8 mouse cellular contexts compared by ENCODE assay signal in the genomic region with DNA sequence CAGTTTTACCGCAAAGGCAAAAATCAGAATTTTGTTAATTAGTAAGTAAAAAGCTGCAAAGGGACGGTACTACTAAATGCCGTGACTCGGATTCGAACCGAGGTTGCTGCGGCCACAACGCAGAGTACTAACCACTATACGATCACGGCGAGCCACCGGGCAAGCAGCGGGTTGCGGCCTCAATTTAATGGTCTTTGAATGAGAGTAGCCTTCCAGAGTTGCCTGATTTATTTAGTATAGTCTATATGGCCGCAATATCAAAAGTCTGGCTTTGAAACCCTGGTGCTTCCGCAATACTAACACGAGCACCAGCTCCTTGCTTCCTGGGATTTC. TPM values are rescaled to one million over a fixed set of nuclear protein-coding genes. Genes with fewer than 3 reads are reported as not detected.
DNase-seq lines count a peak whose midpoint lies in the region; ATAC-seq lines count a peak whose summit lies in the region.

No protein-coding gene starts in this region.

- peak overlapping the region; percentile 64 for H3K4me3 ChIP-seq in embryonic facial prominence, embryonic 12.5 days
- H3K4me3 ChIP-seq in limb, embryonic 13.5 days = peak overlapping the region; percentile 71
- H3K4me3 ChIP-seq in midbrain, embryonic 15.5 days = peak overlapping the region; percentile 69

- no peaks in the 10 kb centered on the region for H3K36me3 ChIP-seq in embryonic facial prominence, embryonic 12.5 days
- H3K36me3 ChIP-seq in limb, embryonic 13.5 days = no peaks in the 10 kb centered on the region
- no peaks in the 10 kb centered on the region for H3K36me3 ChIP-seq in midbrain, embryonic 15.5 days (replicated peaks)

- H3K27ac ChIP-seq in embryonic facial prominence, embryonic 12.5 days = peak overlapping the region; percentile 89
- peak overlapping the region; percentile 92 for H3K27ac ChIP-seq in limb, embryonic 13.5 days
- H3K27ac ChIP-seq in midbrain, embryonic 15.5 days = peak overlapping the region; percentile 82

- H3K4me1 ChIP-seq in embryonic facial prominence, embryonic 12.5 days = no peaks in the 10 kb centered on the region
- peaks cover 8% of the 10 kb centered on the region; the same call in 1 of the 2 replicates for H3K4me1 ChIP-seq in limb, embryonic 13.5 days
- H3K4me1 ChIP-seq in midbrain, embryonic 15.5 days = peaks cover 19% of the 10 kb centered on the region

- peak; percentile 97 for DNase-seq in 3T3-L1 (ENCODE audit: low read depth, low spot score)
- peak; percentile 92 to 93 for DNase-seq in adrenal gland, postnatal 36 days
- peak; percentile 95 to 99 for DNase-seq in heart, adult 18-20 months
- DNase-seq in kidney, adult 8-10 months = peak; percentile 93 to 95
- DNase-seq in spleen, adult 18-20 months = peak; percentile 84 to 89

- peak overlapping the region; percentile 63 for H3K4me2 ChIP-seq in embryonic facial prominence, embryonic 12.5 days (replicated peaks)
- H3K4me2 ChIP-seq in limb, embryonic 13.5 days (replicated peaks) = peak overlapping the region; percentile 65
- peak overlapping the region; percentile 98 for H3K4me2 ChIP-seq in midbrain, embryonic 15.5 days

- H3K9me3 ChIP-seq in embryonic facial prominence, embryonic 12.5 days = no peaks in the 10 kb centered on the region
- no peaks in the 10 kb centered on the region for H3K9me3 ChIP-seq in limb, embryonic 13.5 days
- H3K9me3 ChIP-seq in midbrain, embryonic 15.5 days = no peaks in the 10 kb centered on the region

- under 1% methylated on average over 17 of the region's 17 CpGs for WGBS in embryonic facial prominence, embryonic 12.5 days
- WGBS in limb, embryonic 13.5 days = under 1% methylated on average over 17 of the region's 17 CpGs
- WGBS in midbrain, embryonic 15.5 days = under 1% methylated on average over 17 of the region's 17 CpGs

- H3K27me3 ChIP-seq in embryonic facial prominence, embryonic 12.5 days = no peaks in the 10 kb centered on the region
- no peaks in the 10 kb centered on the region for H3K27me3 ChIP-seq in limb, embryonic 13.5 days
- no peaks in the 10 kb centered on the region for H3K27me3 ChIP-seq in midbrain, embryonic 15.5 days (replicated peaks)

- peak overlapping the region; percentile 61 for H3K9ac ChIP-seq in embryonic facial prominence, embryonic 12.5 days
- peak overlapping the region; percentile 79 for H3K9ac ChIP-seq in limb, embryonic 13.5 days
- H3K9ac ChIP-seq in midbrain, embryonic 15.5 days = peak overlapping the region; percentile 65

- peak; percentile 72 for ATAC-seq in embryonic facial prominence, embryonic 12.5 days (ENCODE audit: insufficient number of reproducible peaks, insufficient read depth, low FRiP score, low TSS enrichment)
- peak; percentile 71 for ATAC-seq in limb, embryonic 13.5 days (ENCODE audit: low FRiP score, low read depth)
- peak; percentile 82 for ATAC-seq in midbrain, embryonic 15.5 days (replicated peaks)

RNA-seq across cellular contexts. Expression of a gene that starts 24.7 kb away (rescaled TPM):
- total RNA-seq in adrenal gland, postnatal 36 days (2021) = not detected
- 3.2 and 4.0 TPM in 2 replicates for polyA plus RNA-seq in embryonic facial prominence, embryonic 12.5 days (2016; fragmentation: Nextera tagmentation; extraction: Ambion mirVana)
- total RNA-seq in heart, adult 18-20 months (2021) = 100 to 1,000 TPM; 279 to 290 TPM
- polyA plus RNA-seq in limb, embryonic 13.5 days (2015; fragmentation: Nextera tagmentation; extraction: Ambion mirVana) = 10.3 and 10.6 TPM in 2 replicates
- 1.2 and 1.4 TPM in 2 replicates for polyA plus RNA-seq in midbrain, embryonic 15.5 days (2015; fragmentation: Nextera tagmentation; extraction: Ambion mirVana)

RNA-seq across cellular contexts. Expression of a gene that starts 48.1 kb away (rescaled TPM):
- not detected for total RNA-seq in adrenal gland, postnatal 36 days (2021)
- 0.26 TPM in 1 of 2 replicates, not detected in the other for polyA plus RNA-seq in embryonic facial prominence, embryonic 12.5 days (2016; fragmentation: Nextera tagmentation; extraction: Ambion mirVana)
- total RNA-seq in heart, adult 18-20 months (2021) = not detected
- not detected in 2 replicates for polyA plus RNA-seq in limb, embryonic 13.5 days (2015; fragmentation: Nextera tagmentation; extraction: Ambion mirVana)
- polyA plus RNA-seq in midbrain, embryonic 15.5 days (2015; fragmentation: Nextera tagmentation; extraction: Ambion mirVana) = not detected in 2 replicates

RNA-seq across cellular contexts. Expression of a gene that starts 57.5 kb away (rescaled TPM):
- 100 to 1,000 TPM; 515 to 572 TPM for total RNA-seq in adrenal gland, postnatal 36 days (2021)
- 75.8 and 80.8 TPM in 2 replicates for polyA plus RNA-seq in embryonic facial prominence, embryonic 12.5 days (2016; fragmentation: Nextera tagmentation; extraction: Ambion mirVana)
- total RNA-seq in heart, adult 18-20 months (2021) = 100 to 1,000 TPM; 435 to 530 TPM
- 103 and 105 TPM in 2 replicates for polyA plus RNA-seq in limb, embryonic 13.5 days (2015; fragmentation: Nextera tagmentation; extraction: Ambion mirVana)
- 52.0 TPM in 2 replicates for polyA plus RNA-seq in midbrain, embryonic 15.5 days (2015; fragmentation: Nextera tagmentation; extraction: Ambion mirVana)

Comparison
In these comparisons a context has a peak if more than half of its experiments do, and no peak if none do; other contexts are left out.
1. Peak in every context shown above with its lines: DNase-seq, ATAC-seq, H3K4me3 ChIP-seq and H3K27ac ChIP-seq.